Mouse (Mus musculus): ENCODE measurements around the gene Gm10112. TPM values are rescaled to one million over a fixed set of nuclear protein-coding genes. Genes with fewer than 3 reads are reported as not detected.

Gm10112 gene
- not detected in 2 replicates for polyA plus RNA-seq (2015; fragmentation: Nextera tagmentation; extraction: Ambion mirVana)

GRCm38 (mm10) chrX:111168040-111168439 lies at the start of gene Gm10112:
Gene Gm10112, plus strand, starts transcription at chrX:111168340.
- H3K4me2 ChIP-seq (ENCODE audit: low read depth, low read length), result no peak within 1 kb of the TSS
- H3K9me3 ChIP-seq (ENCODE audit: control insufficient read depth, low read length), result no peaks in the 10 kb centered on the region
- WGBS, result 78% methylated on average over 3 of the region's 3 CpGs
- no peaks in the 10 kb centered on the region for H3K27me3 ChIP-seq (ENCODE audit: control insufficient read depth, insufficient read depth, low read depth, low read length)
- H3K36me3 ChIP-seq (ENCODE audit: control insufficient read depth, insufficient read depth, low read length), result no peaks in the 10 kb centered on the region
- H3K27ac ChIP-seq (ENCODE audit: low read length), result no peak within 1 kb of the TSS
- H3K4me3 ChIP-seq (ENCODE audit: low read length), result no peak within 1 kb of the TSS
- no peak for ATAC-seq (ENCODE audit: low read depth)
- no peak within 1 kb of the TSS for H3K9ac ChIP-seq (ENCODE audit: low read length)
- H3K4me1 ChIP-seq (replicated peaks; ENCODE audit: control insufficient read depth, insufficient read depth, low read length), result no peaks in the 10 kb centered on the region

GRCm38 (mm10) chrX:111189574-111189973 lies 21.4 kb downstream of the Gm10112 start:
- Histone ChIP-seq H3K4me3 (ENCODE audit: low read length) (no peak overlapping the region), H3K9me3 (ENCODE audit: control insufficient read depth, low read length) (no peaks in the 10 kb centered on the region), H3K27ac (ENCODE audit: low read length) (no peak overlapping the region), H3K27me3 (ENCODE audit: control insufficient read depth, insufficient read depth, low read depth, low read length) (no peaks in the 10 kb centered on the region), H3K9ac (ENCODE audit: low read length) (no peak overlapping the region), H3K4me2 (ENCODE audit: low read depth, low read length) (no peak overlapping the region), H3K36me3 (ENCODE audit: control insufficient read depth, insufficient read depth, low read length) (no peaks in the 10 kb centered on the region), H3K4me1 (replicated peaks; ENCODE audit: control insufficient read depth, insufficient read depth, low read length) (no peaks in the 10 kb centered on the region)
- no peak for ATAC-seq (ENCODE audit: low read depth)
- 13% methylated on average over 1 of the region's 1 CpGs for WGBS

- Histone ChIP-seq H3K27me3 (ENCODE audit: control insufficient read depth, insufficient read depth, low read depth, low read length) (no peaks in the 10 kb centered on the region), H3K27ac (ENCODE audit: low read length) (no peak overlapping the region), H3K4me1 (replicated peaks; ENCODE audit: control insufficient read depth, insufficient read depth, low read length) (no peaks in the 10 kb centered on the region), H3K9ac (ENCODE audit: low read length) (no peak overlapping the region), H3K4me3 (ENCODE audit: low read length) (no peak overlapping the region), H3K9me3 (ENCODE audit: control insufficient read depth, low read length) (no peaks in the 10 kb centered on the region), H3K36me3 (ENCODE audit: control insufficient read depth, insufficient read depth, low read length) (no peaks in the 10 kb centered on the region), H3K4me2 (ENCODE audit: low read depth, low read length) (no peak overlapping the region)
- 5% methylated on average over 2 of the region's 2 CpGs for WGBS
- ATAC-seq (ENCODE audit: low read depth), result no peak
These were observed 28.2 kb downstream of the Gm10112 start for GRCm38 (mm10) chrX:111196376-111196775.

- Histone ChIP-seq H3K4me1 (replicated peaks; ENCODE audit: control insufficient read depth, insufficient read depth, low read length) (no peaks in the 10 kb centered on the region), H3K36me3 (ENCODE audit: control insufficient read depth, insufficient read depth, low read length) (no peaks in the 10 kb centered on the region), H3K9ac (ENCODE audit: low read length) (no peak overlapping the region), H3K4me3 (ENCODE audit: low read length) (no peak overlapping the region), H3K27me3 (ENCODE audit: control insufficient read depth, insufficient read depth, low read depth, low read length) (no peaks in the 10 kb centered on the region), H3K27ac (ENCODE audit: low read length) (no peak overlapping the region), H3K9me3 (ENCODE audit: control insufficient read depth, low read length) (no peaks in the 10 kb centered on the region), H3K4me2 (ENCODE audit: low read depth, low read length) (no peak overlapping the region)
- 19% methylated on average over 5 of the region's 5 CpGs for WGBS
- no peak for ATAC-seq (ENCODE audit: low read depth)
These were observed 42.1 kb downstream of the Gm10112 start for GRCm38 (mm10) chrX:111210225-111210624.

Other genes with a start within 250 kb of the Gm10112 start
- not detected in 2 replicates for gene Cylc1, start 57.9 kb upstream of the Gm10112 start, polyA plus RNA-seq (2015; fragmentation: Nextera tagmentation; extraction: Ambion mirVana)

All from lung, embryonic 16.5 days (tissue).